Mouse (Mus musculus): Measurements from ENCODE around the gene Arhgef6. TPM values are rescaled to one million over a fixed set of nuclear protein-coding genes. Genes with fewer than 3 reads are reported as not detected.
A peak's percentile ranks its signal among the peaks of the same experiment; 100 is the strongest.

Arhgef6 gene
- 10 to 100 TPM; 62.2 to 78.3 TPM for total RNA-seq (2021)

GRCm38 (mm10) chrX:57338371-57339211 lies at the start of gene Arhgef6:
Gene Arhgef6 (minus strand): TSS chrX:57338729.
- intact Hi-C loops (cut with DNase I) = no loop called here
- DNase-seq (ENCODE audit: low spot score) = no peak

GRCm38 (mm10) chrX:57380915-57381314 lies 42.4 kb upstream of the Arhgef6 start:
- intact Hi-C loops (cut with DNase I) = loop anchor here (10.0 kb wide), 1 partner anchor 146 kb away; no protein-coding TSS in a partner anchor
- no peak for DNase-seq (ENCODE audit: low spot score)

- intact Hi-C loops (cut with DNase I) = no loop called here
- no peak for DNase-seq (ENCODE audit: low spot score)
These were observed 40.0 kb upstream of the Arhgef6 start for GRCm38 (mm10) chrX:57378579-57378978.

GRCm38 (mm10) chrX:57377096-57377495 lies 38.6 kb upstream of the Arhgef6 start:
- no peak for DNase-seq (ENCODE audit: low spot score)
- intact Hi-C loops (cut with DNase I) = no loop called here

- intact Hi-C loops (cut with DNase I) = no loop called here
These were observed 35.5 kb upstream of the Arhgef6 start for GRCm38 (mm10) chrX:57374029-57374428.

GRCm38 (mm10) chrX:57373543-57373942 lies 35.0 kb upstream of the Arhgef6 start:
- no peak for DNase-seq (ENCODE audit: low spot score)
- intact Hi-C loops (cut with DNase I) = no loop called here

More at GRCm38 (mm10) chrX:57374029-57374428, 35.5 kb upstream of the Arhgef6 start:
- no peak for DNase-seq (ENCODE audit: low spot score)

- DNase-seq (ENCODE audit: low spot score) = no peak
- intact Hi-C loops (cut with DNase I) = no loop called here
These were observed 34.4 kb upstream of the Arhgef6 start for GRCm38 (mm10) chrX:57372965-57373364.

GRCm38 (mm10) chrX:57364891-57365569 lies 26.5 kb upstream of the Arhgef6 start:
- DNase-seq (ENCODE audit: low spot score) = no peak
- intact Hi-C loops (cut with DNase I) = no loop called here

- intact Hi-C loops (cut with DNase I) = no loop called here
- DNase-seq (ENCODE audit: low spot score) = no peak
These were observed 20.8 kb upstream of the Arhgef6 start for GRCm38 (mm10) chrX:57359316-57359715.

- intact Hi-C loops (cut with DNase I) = no loop called here
- DNase-seq (ENCODE audit: low spot score) = no peak
These were observed 691 bp upstream of the Arhgef6 start for GRCm38 (mm10) chrX:57339220-57339619.

- DNase-seq (ENCODE audit: low spot score) = no peak
- intact Hi-C loops (cut with DNase I) = no loop called here
These were observed 947 bp downstream of the Arhgef6 start for GRCm38 (mm10) chrX:57337582-57337981.

GRCm38 (mm10) chrX:57336958-57337357 lies 1.6 kb downstream of the Arhgef6 start:
- DNase-seq (ENCODE audit: low spot score) = no peak
- intact Hi-C loops (cut with DNase I) = no loop called here

- intact Hi-C loops (cut with DNase I) = no loop called here
- no peak for DNase-seq (ENCODE audit: low spot score)
These were observed 3.2 kb downstream of the Arhgef6 start for GRCm38 (mm10) chrX:57335313-57335712.

- DNase-seq (ENCODE audit: low spot score) = no peak
- intact Hi-C loops (cut with DNase I) = no loop called here
These were observed 10.7 kb downstream of the Arhgef6 start for GRCm38 (mm10) chrX:57327668-57328338.

- DNase-seq (ENCODE audit: low spot score) = peak; percentile 34
- intact Hi-C loops (cut with DNase I) = no loop called here
These were observed 11.9 kb downstream of the Arhgef6 start for GRCm38 (mm10) chrX:57326487-57327221.

GRCm38 (mm10) chrX:57325861-57326461 lies 12.6 kb downstream of the Arhgef6 start:
- peak; percentile 12 for DNase-seq (ENCODE audit: low spot score)
- intact Hi-C loops (cut with DNase I) = no loop called here

GRCm38 (mm10) chrX:57324891-57325290 lies 13.6 kb downstream of the Arhgef6 start:
- DNase-seq (ENCODE audit: low spot score) = peak; percentile 27
- intact Hi-C loops (cut with DNase I) = no loop called here

GRCm38 (mm10) chrX:57312066-57312465 lies 26.5 kb downstream of the Arhgef6 start:
- intact Hi-C loops (cut with DNase I) = no loop called here
- no peak for DNase-seq (ENCODE audit: low spot score)

GRCm38 (mm10) chrX:57309993-57310392 lies 28.5 kb downstream of the Arhgef6 start:
- DNase-seq (ENCODE audit: low spot score) = no peak
- intact Hi-C loops (cut with DNase I) = no loop called here

GRCm38 (mm10) chrX:57306747-57307146 lies 31.8 kb downstream of the Arhgef6 start:
- intact Hi-C loops (cut with DNase I) = no loop called here
- DNase-seq (ENCODE audit: low spot score) = peak; percentile 3
